Mouse (Mus musculus) G1E (cell line): ENCODE data around the gene Cmc4. TPM values are rescaled to one million over a fixed set of nuclear protein-coding genes. Genes with fewer than 3 reads are reported as not detected.

ENCODE experiments used
- ATAC-seq: 2 replicates; pipeline ENCODE4 v1.8.0; 2016; ENCODE audit warnings: mild to moderate bottlenecking; ENCODE audit not compliant: insufficient number of reproducible peaks, poor library complexity, low FRiP score, severe bottlenecking; ENCODE audit errors: extremely low read depth
- DNase-seq: peaks from one replicate; pipeline ENCODE4 v3.0.0; 2012; ENCODE audit warnings: low spot score
- H3K27me3 ChIP-seq: 2 replicates; pipeline ENCODE4 v1.6.1; 2012; ENCODE audit warnings: mild to moderate bottlenecking, low read length, inconsistent platforms; ENCODE audit not compliant: insufficient read depth
- H3K36me3 ChIP-seq: replicated peaks from 2 replicates; pipeline ENCODE3; 2012; ENCODE audit warnings: mild to moderate bottlenecking, inconsistent platforms
- H3K4me1 ChIP-seq: 2 replicates; pipeline ENCODE4 v1.6.1; 2012; ENCODE audit warnings: low read depth, low read length, inconsistent platforms, mixed read lengths; ENCODE audit not compliant: insufficient read depth
- H3K4me3 ChIP-seq: 2 replicates; pipeline ENCODE4 v1.5.1; 2012; ENCODE audit warnings: low read depth, mild to moderate bottlenecking, inconsistent platforms, low read length, moderate library complexity, mixed read lengths
- H3K9me3 ChIP-seq: replicated peaks from 2 replicates; pipeline ENCODE4 v1.6.1; 2012; ENCODE audit warnings: inconsistent platforms
- CTCF ChIP-seq: IDR thresholded peaks from 2 replicates; pipeline ENCODE4 v1.5.1; 2012; ENCODE audit warnings: low read depth, low read length, inconsistent platforms, mixed read lengths
- GATA1 ChIP-seq: IDR thresholded peaks from 2 replicates; pipeline ENCODE4 v1.6.1; 2012; ENCODE audit warnings: borderline replicate concordance, low read length, inconsistent platforms, mixed read lengths
- GATA2 ChIP-seq: IDR thresholded peaks from 2 replicates; pipeline ENCODE4 v1.6.1; 2012; ENCODE audit warnings: low read depth, low read length, inconsistent platforms, borderline replicate concordance
- POLR2AphosphoS5 ChIP-seq: IDR thresholded peaks from 2 replicates; pipeline ENCODE4 v1.6.1; 2012; ENCODE audit warnings: low read depth, low read length, inconsistent platforms; ENCODE audit not compliant: insufficient replicate concordance
- TAL1 ChIP-seq: conservative IDR thresholded peaks from 2 replicates; pipeline ENCODE4 v1.6.1; 2012; ENCODE audit warnings: low read depth, low read length, inconsistent platforms, mixed read lengths
- polyA plus RNA-seq: library from polyadenylated mRNA; stranded (reverse); fragments of >175 nt; gene quantifications from 2 replicates; pipeline ENCODE4 v1.2.3, GENCODE M21; 2012
- total RNA-seq, 2 experiments: library from RNA; stranded (forward) in 1 of 2; stranded (reverse) in 1 of 2; fragments of 200-1000 nt in 1 of 2; fragments of >200 nt in 1 of 2; fragmentation: Nextera tagmentation in 1 of 2; gene quantifications; 2 replicates each; pipeline ENCODE4 v1.2.3; 2014 to 2017

Gene Cmc4
- total RNA-seq (2014; fragmentation: Nextera tagmentation) (25.4 and 38.8 TPM in 2 replicates), total RNA-seq (2017) (19.4 and 20.5 TPM in 2 replicates), polyA plus RNA-seq (4.6 and 4.8 TPM in 2 replicates)

GRCm38 (mm10) chrX:75415936-75416785 lies at the start of gene Cmc4, which contains the start of the genes Mtcp1 and Brcc3:
Gene Cmc4 (minus strand): TSS chrX:75416584.
Gene Mtcp1 (minus strand): TSS chrX:75416588.
Gene Brcc3 (plus strand): TSS chrX:75416628.
- no peak for TF ChIP-seq POLR2AphosphoS5
- no peak for TF ChIP-seq TAL1
- TF ChIP-seq GATA1, result no peak
- TF ChIP-seq GATA2, result no peak
- TF ChIP-seq CTCF, result no peak
- ATAC-seq (peak; percentile 95), DNase-seq (peak; percentile 67)
- H3K4me1 ChIP-seq, result peaks cover 5% of the 10 kb centered on the region; the same call in 1 of the 2 replicates
- peaks cover 10% of the 10 kb centered on the region for H3K36me3 ChIP-seq
- H3K27me3 ChIP-seq, result no peaks in the 10 kb centered on the region
- peak within 1 kb of the TSS; percentile 77 for H3K4me3 ChIP-seq
- no peaks in the 10 kb centered on the region for H3K9me3 ChIP-seq

GRCm38 (mm10) chrX:75454597-75454996 lies 38.2 kb upstream of the Cmc4 start:
- Histone ChIP-seq H3K9me3 (no peaks in the 10 kb centered on the region), H3K27me3 (no peaks in the 10 kb centered on the region), H3K4me3 (no peak overlapping the region), H3K36me3 (peaks cover 27% of the 10 kb centered on the region), H3K4me1 (no peaks in the 10 kb centered on the region)
- ATAC-seq, result no peak
- no peak for DNase-seq
- TF ChIP-seq GATA2 (no peak), GATA1 (no peak), CTCF (no peak), TAL1 (no peak), POLR2AphosphoS5 (no peak)

- TF ChIP-seq GATA2, result no peak
- TF ChIP-seq CTCF, result no peak
- TF ChIP-seq POLR2AphosphoS5, result no peak
- no peak for TF ChIP-seq GATA1
- no peak for TF ChIP-seq TAL1
Measured at GRCm38 (mm10) chrX:75409711-75410110, 6.7 kb downstream of the Cmc4 start.

GRCm38 (mm10) chrX:75403350-75403749 lies 13.0 kb downstream of the Cmc4 start:
- Histone ChIP-seq H3K9me3 (no peaks in the 10 kb centered on the region), H3K4me1 (peaks cover 15% of the 10 kb centered on the region), H3K4me3 (no peak overlapping the region), H3K27me3 (no peaks in the 10 kb centered on the region), H3K36me3 (peaks cover 6% of the 10 kb centered on the region)
- no peak for TF ChIP-seq GATA1
- TF ChIP-seq GATA2, result no peak
- ATAC-seq (no peak), DNase-seq (no peak)

More at GRCm38 (mm10) chrX:75409711-75410110, 6.7 kb downstream of the Cmc4 start:
- no peak for ATAC-seq
- Histone ChIP-seq H3K4me3 (no peak overlapping the region), H3K9me3 (no peaks in the 10 kb centered on the region), H3K4me1 (0 out of 2 replicates have a peak, but pooled peaks cover 1% of the 10 kb centered on the region), H3K36me3 (peaks cover 14% of the 10 kb centered on the region), H3K27me3 (no peaks in the 10 kb centered on the region)
- no peak for DNase-seq

- Histone ChIP-seq H3K4me1 (peaks cover 15% of the 10 kb centered on the region), H3K4me3 (no peak overlapping the region), H3K36me3 (peaks cover 6% of the 10 kb centered on the region), H3K9me3 (no peaks in the 10 kb centered on the region), H3K27me3 (no peaks in the 10 kb centered on the region)
- DNase-seq, result no peak
- ATAC-seq, result peak; percentile 92
- TF ChIP-seq TAL1 (peak; percentile 81), GATA1 (no peak)
Measured at GRCm38 (mm10) chrX:75402668-75403067, 13.7 kb downstream of the Cmc4 start.

- H3K4me3 ChIP-seq, result no peak overlapping the region
- no peak for DNase-seq
- H3K27me3 ChIP-seq, result no peaks in the 10 kb centered on the region
- peaks cover 21% of the 10 kb centered on the region for H3K36me3 ChIP-seq
- H3K9me3 ChIP-seq, result no peaks in the 10 kb centered on the region
- ATAC-seq, result no peak
- no peak for TF ChIP-seq GATA1
- no peak for TF ChIP-seq POLR2AphosphoS5
- no peak for TF ChIP-seq CTCF
- TF ChIP-seq TAL1, result no peak
- no peak for TF ChIP-seq GATA2
- peaks cover 15% of the 10 kb centered on the region for H3K4me1 ChIP-seq
Measured at GRCm38 (mm10) chrX:75399471-75399870, 16.9 kb downstream of the Cmc4 start.
